Mouse (Mus musculus) cortical plate, adult 2 months (tissue): ENCODE data around the gene Bdkrb1.

Source experiments
- CTCF ChIP-seq: fragments of 200-500 bp; IDR thresholded peaks from 2 replicates; pipeline ENCODE4 v1.5.1; 2011; ENCODE audit warnings: mild to moderate bottlenecking, control low read depth, low read length; ENCODE audit not compliant: insufficient read depth; ENCODE audit errors: extremely low read depth
- POLR2A ChIP-seq: fragments of 200-500 bp; IDR thresholded peaks from 2 replicates; pipeline ENCODE4 v1.6.1; 2011; ENCODE audit warnings: mild to moderate bottlenecking, low read length, control low read depth; ENCODE audit not compliant: insufficient read depth; ENCODE audit errors: extremely low read depth

- TF ChIP-seq POLR2A, result no peak
- TF ChIP-seq CTCF, result no peak
These were observed 41.8 kb upstream of the Bdkrb1 start for GRCm38 (mm10) chr12:105561007-105561534.
